Mouse (Mus musculus) mouse trophoblast stem cell (cell line): ENCODE data around the gene Sec14l1.

Experiments
- in situ Hi-C, 2 experiments: fragments of 300-500 bp; cut with MseI, MboI; formaldehyde crosslinking; loops; 2 replicates in 1 of 2; 3 replicates in 1 of 2; pipeline ENCODE4 v1.15.1; 2025

Gene Sec14l1

GRCm38 (mm10) chr11:117152541-117152940 lies 37.6 kb downstream of the Sec14l1 start:
- in situ Hi-C loops: no loop called here

- in situ Hi-C loops: no loop called here
Measured at GRCm38 (mm10) chr11:117153553-117153952, 38.6 kb downstream of the Sec14l1 start.

GRCm38 (mm10) chr11:117154088-117154815 lies 39.3 kb downstream of the Sec14l1 start:
- in situ Hi-C loops: no loop called here

- in situ Hi-C loops: no loop called here
Measured at GRCm38 (mm10) chr11:117156725-117157124, 41.8 kb downstream of the Sec14l1 start.

- in situ Hi-C loops: no loop called here
Measured at GRCm38 (mm10) chr11:117158343-117158742, 43.4 kb downstream of the Sec14l1 start.

GRCm38 (mm10) chr11:117159257-117159945 lies 44.4 kb downstream of the Sec14l1 start:
- in situ Hi-C loops: no loop called here

GRCm38 (mm10) chr11:117159946-117160307 lies 45.0 kb downstream of the Sec14l1 start:
- in situ Hi-C loops: no loop called here

- in situ Hi-C loops: no loop called here
Measured at GRCm38 (mm10) chr11:117160791-117161190, 45.8 kb downstream of the Sec14l1 start.

- in situ Hi-C loops: no loop called here
Measured at GRCm38 (mm10) chr11:117161574-117161973, 46.6 kb downstream of the Sec14l1 start.

- in situ Hi-C loops: no loop called here
Measured at GRCm38 (mm10) chr11:117163098-117163497, 48.1 kb downstream of the Sec14l1 start.

GRCm38 (mm10) chr11:117163771-117164170 lies 48.8 kb downstream of the Sec14l1 start:
- in situ Hi-C loops: no loop called here

- in situ Hi-C loops: no loop called here
Measured at GRCm38 (mm10) chr11:117168278-117169087, 53.5 kb downstream of the Sec14l1 start.

GRCm38 (mm10) chr11:117169088-117169635 lies 54.2 kb downstream of the Sec14l1 start:
- in situ Hi-C loops: no loop called here

- in situ Hi-C loops: no loop called here
Measured at GRCm38 (mm10) chr11:117169801-117170565, 55.0 kb downstream of the Sec14l1 start.

GRCm38 (mm10) chr11:117174098-117174892 lies 59.3 kb downstream of the Sec14l1 start:
- in situ Hi-C loops: no loop called here

GRCm38 (mm10) chr11:117174924-117175323 lies 60.0 kb downstream of the Sec14l1 start:
- in situ Hi-C loops: loop anchor here (5.0 kb wide), 2 partner anchors 98 to 103 kb away; no protein-coding TSS in a partner anchor

GRCm38 (mm10) chr11:117175472-117175871 lies 60.5 kb downstream of the Sec14l1 start:
- in situ Hi-C loops: loop anchor here (5.0 kb wide), 2 partner anchors 98 to 103 kb away; no protein-coding TSS in a partner anchor

- in situ Hi-C loops: loop anchor here (5.0 kb wide), 2 partner anchors 99 to 104 kb away; no protein-coding TSS in a partner anchor
Measured at GRCm38 (mm10) chr11:117176304-117176703, 61.3 kb downstream of the Sec14l1 start.

GRCm38 (mm10) chr11:117176900-117177299 lies 61.9 kb downstream of the Sec14l1 start:
- in situ Hi-C loops: loop anchor here (5.0 kb wide), 2 partner anchors 100 to 105 kb away; no protein-coding TSS in a partner anchor
